Comparison of ENCODE assay signal across 8 mouse cellular contexts in genomic region chr2:127008469-127008998, GRCm38 (mm10). TPM values are rescaled to one million over a fixed set of nuclear protein-coding genes. Genes with fewer than 3 reads are reported as not detected.
A peak's percentile ranks its signal among the peaks of the same experiment; 100 is the strongest.
DNase-seq lines count a peak whose midpoint lies in the region; ATAC-seq and TF ChIP-seq lines count a peak whose summit lies in the region.

Gene Ap4e1 (plus strand): TSS chr2:127008717.

- H3K27me3 ChIP-seq in heart, embryonic 11.5 days (ENCODE audit: control insufficient read depth, insufficient read depth, low read length), result no peaks in the 10 kb centered on the region
- no peaks in the 10 kb centered on the region for H3K27me3 ChIP-seq in kidney, embryonic 16.5 days (ENCODE audit: insufficient read depth, low read length)
- no peaks in the 10 kb centered on the region for H3K27me3 ChIP-seq in liver, adult 2 months (ENCODE audit: control insufficient read depth, insufficient read depth, low read length)
- no peaks in the 10 kb centered on the region for H3K27me3 ChIP-seq in myocyte (ENCODE audit: control insufficient read depth, insufficient read depth, insufficient read length)
- no peaks in the 10 kb centered on the region for H3K27me3 ChIP-seq in splenic B cell, adult 2 months (ENCODE audit: control insufficient read depth, insufficient read depth, low read length, poor library complexity, severe bottlenecking)

- no peaks in the 10 kb centered on the region for H3K79me2 ChIP-seq in liver, adult 2 months (ENCODE audit: control insufficient read depth, insufficient read depth, low read length)
- peaks cover 19% of the 10 kb centered on the region for H3K79me2 ChIP-seq in myocyte (ENCODE audit: control insufficient read depth, insufficient read depth)

- H3K4me2 ChIP-seq in heart, embryonic 11.5 days, result peak within 1 kb of the TSS; percentile 75
- peak within 1 kb of the TSS; percentile 67 for H3K4me2 ChIP-seq in kidney, embryonic 16.5 days (replicated peaks; ENCODE audit: low read depth, low read length)
- H3K4me2 ChIP-seq in myocyte (ENCODE audit: low read depth), result peak within 1 kb of the TSS; percentile 81

- TF ChIP-seq CTCF in liver, adult 2 months (IDR thresholded peaks at IDR 0.05; ENCODE audit: low read depth, low read length), result peak; percentile 90

- H3K36me3 ChIP-seq in heart, embryonic 11.5 days (ENCODE audit: control insufficient read depth, insufficient read depth, low read length), result peaks cover 9% of the 10 kb centered on the region
- peaks cover 9% of the 10 kb centered on the region for H3K36me3 ChIP-seq in kidney, embryonic 16.5 days (ENCODE audit: insufficient read depth, low read length)
- peaks cover 6% of the 10 kb centered on the region; the same call in 1 of the 2 replicates for H3K36me3 ChIP-seq in liver, adult 2 months (ENCODE audit: control insufficient read depth, insufficient read depth, low read length)
- peaks cover 5% of the 10 kb centered on the region for H3K36me3 ChIP-seq in myocyte (ENCODE audit: control insufficient read depth, insufficient read depth)
- peaks cover 4% of the 10 kb centered on the region; the same call in 1 of the 2 replicates for H3K36me3 ChIP-seq in splenic B cell, adult 2 months (ENCODE audit: control insufficient read depth, insufficient read depth, low read length, poor library complexity, severe bottlenecking)

- H3ac ChIP-seq in myocyte (ENCODE audit: control insufficient read depth, insufficient read length), result peak within 1 kb of the TSS; percentile 40

- WGBS in heart, embryonic 11.5 days (ENCODE audit: insufficient replicate concordance), result 1% methylated on average over 40 of the region's 40 CpGs
- under 1% methylated on average over 40 of the region's 40 CpGs for WGBS in kidney, embryonic 16.5 days
- WGBS in liver, adult 2 months, result 1% methylated on average over 40 of the region's 40 CpGs

- peak within 1 kb of the TSS; percentile 80 for H3K4me3 ChIP-seq in heart, embryonic 11.5 days (ENCODE audit: low read depth, low read length)
- H3K4me3 ChIP-seq in kidney, embryonic 16.5 days (ENCODE audit: low read length), result peak within 1 kb of the TSS; percentile 78
- peak within 1 kb of the TSS; percentile 99 for H3K4me3 ChIP-seq in liver, adult 2 months (ENCODE audit: insufficient read depth, low read depth, low read length)
- peak within 1 kb of the TSS; percentile 78 for H3K4me3 ChIP-seq in myocyte

- 0 out of 2 replicates have a peak, but pooled peaks have one; percentile 54 for TF ChIP-seq POLR2A in liver, adult 2 months (IDR thresholded peaks at IDR 0.05; ENCODE audit: extremely low read depth, insufficient read depth, low read length)
- TF ChIP-seq POLR2A in myocyte (IDR thresholded peaks at IDR 0.05; ENCODE audit: insufficient read length, low read depth), result peak; percentile 96

- no peaks in the 10 kb centered on the region for H3K9me3 ChIP-seq in heart, embryonic 11.5 days (replicated peaks; ENCODE audit: control insufficient read depth, low read length)
- H3K9me3 ChIP-seq in kidney, embryonic 16.5 days (ENCODE audit: low read length), result no peaks in the 10 kb centered on the region

- H3K4me1 ChIP-seq in heart, embryonic 11.5 days (ENCODE audit: control insufficient read depth, insufficient read depth, low read length), result peaks cover 10% of the 10 kb centered on the region
- H3K4me1 ChIP-seq in kidney, embryonic 16.5 days (ENCODE audit: insufficient read depth, low read length), result peaks cover 16% of the 10 kb centered on the region
- peaks cover 4% of the 10 kb centered on the region; the same call in 1 of the 2 replicates for H3K4me1 ChIP-seq in liver, adult 2 months (ENCODE audit: control insufficient read depth, insufficient read depth, low read length)

- peak; percentile 90 for ATAC-seq in erythroblast, adult 5-6 weeks (replicated peaks; ENCODE audit: low FRiP score, poor library complexity, severe bottlenecking)
- peak; percentile 74 for ATAC-seq in heart, embryonic 11.5 days (replicated peaks; ENCODE audit: insufficient number of reproducible peaks, low FRiP score, low TSS enrichment)
- peak; percentile 91 for ATAC-seq in kidney, embryonic 16.5 days (ENCODE audit: low FRiP score, low TSS enrichment)

- no peak within 1 kb of the TSS for H3K27ac ChIP-seq in heart, embryonic 11.5 days (ENCODE audit: low read depth, low read length)
- peak within 1 kb of the TSS; percentile 69; the same call in 1 of the 2 replicates for H3K27ac ChIP-seq in kidney, embryonic 16.5 days (ENCODE audit: low read length)
- no peak within 1 kb of the TSS; the same call in 1 of the 2 replicates for H3K27ac ChIP-seq in liver, adult 2 months (replicated peaks; ENCODE audit: insufficient read depth, low read depth, low read length)

- peak; percentile 98 for DNase-seq in B cell, adult 2 months
- DNase-seq in brain, adult 2 months (ENCODE audit: low read depth, low spot score), result peak; percentile 97
- DNase-seq in liver, adult 2 months (ENCODE audit: extremely low read depth, low read depth, low spot score), result peak; percentile 86
- DNase-seq in splenic B cell, adult 2 months (ENCODE audit: low read depth, low spot score), result peak; percentile 94

- peak within 1 kb of the TSS; percentile 85 for H3K9ac ChIP-seq in heart, embryonic 11.5 days (ENCODE audit: low read depth, low read length)
- peak within 1 kb of the TSS; percentile 82 for H3K9ac ChIP-seq in kidney, embryonic 16.5 days (replicated peaks; ENCODE audit: low read length)
- H3K9ac ChIP-seq in liver, adult 2 months (ENCODE audit: low read depth, low read length), result peak within 1 kb of the TSS; percentile 93

TF ChIP-seq in myocyte, 11 proteins besides CTCF, POLR2A, EP300 and RAD21:
- TF ChIP-seq E2F4 (IDR thresholded peaks at IDR 0.05; ENCODE audit: insufficient read depth), result peak; percentile 74
- peak; percentile 93 for TF ChIP-seq POLR2AphosphoS2 (IDR thresholded peaks at IDR 0.05; ENCODE audit: insufficient read length, low read depth)
- TF ChIP-seq TCF12 (IDR thresholded peaks at IDR 0.05; ENCODE audit: insufficient read depth, poor library complexity, severe bottlenecking), result no peak
- TF ChIP-seq MYOG (IDR thresholded peaks at IDR 0.05; ENCODE audit: control insufficient read depth in 1 of 3, insufficient read depth in 1 of 3, insufficient read length in 2 of 3, low read depth in 2 of 3), result peak in 1 of 3 experiments; percentile 12
TF ChIP-seq in myocyte: peak in this region for 3.

RNA-seq across cellular contexts. Expression of gene Ap4e1, which starts in this region (rescaled TPM):
- total RNA-seq in erythroblast, adult 5-6 weeks (2015; ENCODE audit: low replicate concordance), result 3.3 and 5.0 TPM in 2 replicates
- 6.6 and 7.7 TPM in 2 replicates for total RNA-seq in erythroblast, adult 5-6 weeks (2017; ENCODE audit: low replicate concordance)
- polyA plus RNA-seq in heart, embryonic 11.5 days (2014; fragmentation: Nextera tagmentation; extraction: Ambion mirVana), result 7.9 and 9.3 TPM in 2 replicates
- polyA plus RNA-seq in kidney, embryonic 16.5 days (2015; fragmentation: Nextera tagmentation; extraction: Ambion mirVana), result 10.0 and 11.6 TPM in 2 replicates
- total RNA-seq in liver, adult 2 months (2014; rRNA removed), result 6.0 and 6.3 TPM in 2 replicates
- 0.87 and 1.3 TPM in 2 replicates for polyA plus RNA-seq in liver, adult 2 months (2012; rRNA removed)
- polyA plus RNA-seq in myocyte (2012; fragmentation: generic; extraction: Trizol), result 2.3 TPM
